Mouse (Mus musculus) midbrain, embryonic 11.5 days (tissue): ENCODE data around the gene Gm49368. TPM values are rescaled to one million over a fixed set of nuclear protein-coding genes. Genes with fewer than 3 reads are reported as not detected.

Experiments
- ATAC-seq: fragments of 200-750 bp; cut with Nextera tagmentation; 2 replicates; pipeline ENCODE4 v1.8.0; 2017; ENCODE audit warnings: moderate TSS enrichment, moderate library complexity; ENCODE audit not compliant: low FRiP score
- DNase-seq: peaks from one replicate; pipeline ENCODE4 v3.0.0; 2015; ENCODE audit warnings: low spot score; ENCODE audit errors: missing footprints
- H3K27ac ChIP-seq: fragments of 300-500 bp; sonication (generic); 2 replicates; pipeline ENCODE4 v1.5.1; 2014; ENCODE audit warnings: low read depth, low read length
- H3K27me3 ChIP-seq: fragments of 300-500 bp; sonication (generic); 2 replicates; pipeline ENCODE4 v1.6.1; 2014; ENCODE audit warnings: mild to moderate bottlenecking, low read length, moderate library complexity, mixed read lengths; ENCODE audit not compliant: control insufficient read depth, insufficient read depth
- H3K36me3 ChIP-seq: fragments of 300-500 bp; sonication (generic); 2 replicates; pipeline ENCODE4 v1.6.1; 2014; ENCODE audit warnings: mild to moderate bottlenecking, low read length, moderate library complexity, mixed read lengths; ENCODE audit not compliant: control insufficient read depth, insufficient read depth
- H3K4me1 ChIP-seq: fragments of 300-500 bp; sonication (generic); 2 replicates; pipeline ENCODE4 v1.6.1; 2014; ENCODE audit warnings: low read length; ENCODE audit not compliant: control insufficient read depth, insufficient read depth
- H3K4me2 ChIP-seq: fragments of 300-500 bp; sonication (generic); 2 replicates; pipeline ENCODE4 v1.6.1; 2014; ENCODE audit warnings: mild to moderate bottlenecking, moderate library complexity
- H3K4me3 ChIP-seq: fragments of 300-500 bp; sonication (generic); 2 replicates; pipeline ENCODE4 v1.5.1; 2014; ENCODE audit warnings: low read depth, low read length
- H3K9ac ChIP-seq: fragments of 300-500 bp; sonication (generic); 2 replicates; pipeline ENCODE4 v1.6.1; 2014; ENCODE audit warnings: low read length
- H3K9me3 ChIP-seq: fragments of 300-500 bp; sonication (generic); 2 replicates; pipeline ENCODE4 v1.6.1; 2016; ENCODE audit warnings: low read length; ENCODE audit not compliant: control insufficient read depth
- WGBS: fragments of 180-500 bp; shearing (Covaris S2); extraction: QIAGEN DNeasy Blood & Tissue Kit; methylation state at CpG from one replicate; pipeline ENCODE4 v1.1.7; 2014; 5-methylcytosine and 5-hydroxymethylcytosine counted together
- polyA plus RNA-seq: library from polyadenylated mRNA; unstranded; fragments of >200 nt; fragmentation: Nextera tagmentation; extraction: Ambion mirVana; gene quantifications from 2 replicates; pipeline ENCODE4 v1.2.1, GENCODE M21; 2014

Gene Gm49368
- polyA plus RNA-seq, 1 experiment from 2014 or later, result not detected

DNA sequence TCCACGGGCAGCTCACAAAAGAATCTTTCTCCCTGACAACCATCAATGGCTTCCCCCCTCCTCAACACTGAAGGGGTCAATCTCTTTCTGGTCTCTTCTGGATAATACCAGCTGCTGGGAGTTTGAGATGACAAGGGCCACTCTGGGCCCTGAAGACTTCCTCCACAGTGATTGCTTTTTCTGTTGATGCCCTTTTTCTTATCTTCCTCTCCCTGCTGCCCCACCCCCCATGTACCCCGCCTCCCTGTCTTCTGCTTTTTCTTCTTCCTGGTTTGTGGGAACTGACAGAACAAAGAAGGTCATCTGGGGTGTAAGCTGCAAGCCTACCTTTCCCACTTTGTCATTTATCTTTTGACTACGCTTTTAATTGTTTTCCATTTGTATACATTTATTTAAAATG, 5.4 kb downstream of the Gm49368 start:
- Histone ChIP-seq H3K4me1 (no peaks in the 10 kb centered on the region), H3K27ac (no peak overlapping the region), H3K36me3 (no peaks in the 10 kb centered on the region), H3K27me3 (no peaks in the 10 kb centered on the region), H3K9me3 (no peaks in the 10 kb centered on the region), H3K9ac (no peak overlapping the region), H3K4me2 (no peak overlapping the region), H3K4me3 (no peak overlapping the region)
- 55% methylated on average over 3 of the region's 3 CpGs for WGBS
- no peak for ATAC-seq
- no peak for DNase-seq

GRCm38 (mm10) chr7:128069844-128070243, 7.4 kb downstream of the Gm49368 start:
- ATAC-seq, result no peak
- H3K27ac ChIP-seq, result no peak overlapping the region
- no peaks in the 10 kb centered on the region for H3K36me3 ChIP-seq
- no peak overlapping the region for H3K9ac ChIP-seq
- no peaks in the 10 kb centered on the region for H3K27me3 ChIP-seq
- no peaks in the 10 kb centered on the region for H3K9me3 ChIP-seq
- no peak overlapping the region for H3K4me2 ChIP-seq
- DNase-seq, result no peak
- 82% methylated on average over 2 of the region's 2 CpGs for WGBS
- H3K4me1 ChIP-seq, result no peaks in the 10 kb centered on the region
- no peak overlapping the region for H3K4me3 ChIP-seq

GRCm38 (mm10) chr7:128071816-128072215, 9.3 kb downstream of the Gm49368 start:
- no peak overlapping the region for H3K4me2 ChIP-seq
- no peaks in the 10 kb centered on the region for H3K4me1 ChIP-seq
- H3K9me3 ChIP-seq, result no peaks in the 10 kb centered on the region
- H3K4me3 ChIP-seq, result no peak overlapping the region
- no peak overlapping the region for H3K9ac ChIP-seq
- H3K36me3 ChIP-seq, result no peaks in the 10 kb centered on the region
- no peaks in the 10 kb centered on the region for H3K27me3 ChIP-seq
- DNase-seq (no peak), ATAC-seq (no peak)
- no peak overlapping the region for H3K27ac ChIP-seq
- WGBS, result 87% methylated on average over 4 of the region's 4 CpGs

GRCm38 (mm10) chr7:128080012-128080411, 17.5 kb downstream of the Gm49368 start:
- no peaks in the 10 kb centered on the region for H3K4me1 ChIP-seq
- H3K4me2 ChIP-seq, result no peak overlapping the region
- no peaks in the 10 kb centered on the region for H3K9me3 ChIP-seq
- no peak overlapping the region for H3K27ac ChIP-seq
- H3K27me3 ChIP-seq, result no peaks in the 10 kb centered on the region
- 83% methylated on average over 8 of the region's 8 CpGs for WGBS
- H3K36me3 ChIP-seq, result no peaks in the 10 kb centered on the region
- H3K4me3 ChIP-seq, result no peak overlapping the region
- no peak for DNase-seq
- ATAC-seq, result no peak
- H3K9ac ChIP-seq, result no peak overlapping the region

DNA sequence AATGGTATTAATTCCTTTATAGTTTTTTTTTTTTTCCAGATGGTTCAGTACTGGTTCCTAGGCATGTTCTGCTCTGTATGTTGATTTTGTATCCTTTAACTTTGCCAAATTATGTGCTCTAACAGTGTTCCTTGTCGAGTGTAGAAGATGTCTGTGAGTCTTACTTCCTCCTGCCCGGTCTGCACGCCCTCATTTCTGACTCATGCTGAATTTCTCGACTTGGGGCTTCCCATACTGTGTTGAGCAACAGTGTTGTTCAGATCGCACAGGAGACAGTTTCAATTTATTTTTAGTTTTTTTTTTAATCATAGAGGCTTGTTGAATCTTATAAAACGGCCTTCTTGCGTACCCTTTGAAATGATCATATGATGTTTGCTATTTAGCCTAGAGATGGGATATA, 26.7 kb downstream of the Gm49368 start:
- ATAC-seq (no peak), DNase-seq (no peak)
- 81% methylated on average over 7 of the region's 7 CpGs for WGBS
- H3K27me3 ChIP-seq, result no peaks in the 10 kb centered on the region
- H3K4me2 ChIP-seq, result no peak overlapping the region
- no peak overlapping the region for H3K27ac ChIP-seq
- H3K9ac ChIP-seq, result no peak overlapping the region
- H3K4me3 ChIP-seq, result no peak overlapping the region
- H3K36me3 ChIP-seq, result no peaks in the 10 kb centered on the region
- H3K4me1 ChIP-seq, result no peaks in the 10 kb centered on the region
- no peaks in the 10 kb centered on the region for H3K9me3 ChIP-seq

- no peak for DNase-seq
- 86% methylated on average over 1 of the region's 1 CpGs for WGBS
- H3K27me3 ChIP-seq, result no peaks in the 10 kb centered on the region
Measured at GRCm38 (mm10) chr7:128098135-128098534, 35.7 kb downstream of the Gm49368 start.

GRCm38 (mm10) chr7:128100742-128101357, 38.4 kb downstream of the Gm49368 start:
- Histone ChIP-seq H3K27ac (no peak overlapping the region), H3K27me3 (no peaks in the 10 kb centered on the region), H3K9me3 (no peaks in the 10 kb centered on the region), H3K4me1 (no peaks in the 10 kb centered on the region), H3K4me3 (no peak overlapping the region), H3K9ac (no peak overlapping the region), H3K36me3 (no peaks in the 10 kb centered on the region), H3K4me2 (no peak overlapping the region)
- no peak for ATAC-seq
- DNase-seq, result no peak
- 79% methylated on average over 2 of the region's 2 CpGs for WGBS

More at GRCm38 (mm10) chr7:128098135-128098534, 35.7 kb downstream of the Gm49368 start:
- H3K4me1 ChIP-seq, result no peaks in the 10 kb centered on the region
- H3K27ac ChIP-seq, result no peak overlapping the region
- H3K36me3 ChIP-seq, result no peaks in the 10 kb centered on the region
- H3K9me3 ChIP-seq, result no peaks in the 10 kb centered on the region
- no peak for ATAC-seq
- no peak overlapping the region for H3K4me3 ChIP-seq
- H3K9ac ChIP-seq, result no peak overlapping the region
- H3K4me2 ChIP-seq, result no peak overlapping the region

DNA sequence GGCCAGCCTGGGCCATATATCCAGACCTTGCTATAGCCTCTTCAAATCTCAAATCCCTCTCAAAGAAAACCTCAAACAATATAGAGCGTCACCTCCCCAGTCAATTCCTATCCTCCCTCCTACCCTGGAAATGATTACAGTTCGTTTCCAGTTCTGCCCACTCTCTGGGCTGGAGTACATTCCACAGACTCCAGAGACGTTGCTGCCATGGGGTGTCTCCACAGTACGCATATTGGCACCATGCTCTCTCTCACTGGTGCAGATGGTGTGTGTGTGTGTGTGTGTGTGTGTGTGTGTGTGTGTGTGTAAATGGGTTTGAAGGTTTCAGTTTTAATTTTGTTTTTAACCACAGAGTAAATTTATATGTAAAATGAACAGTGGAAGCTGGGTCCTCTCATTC, 42.8 kb downstream of the Gm49368 start:
- no peak overlapping the region for H3K9ac ChIP-seq
- H3K9me3 ChIP-seq, result no peaks in the 10 kb centered on the region
- ATAC-seq, result no peak
- no peak overlapping the region for H3K4me3 ChIP-seq
- no peak overlapping the region for H3K27ac ChIP-seq
- no peak for DNase-seq
- H3K4me2 ChIP-seq, result no peak overlapping the region
- H3K36me3 ChIP-seq, result no peaks in the 10 kb centered on the region
- 68% methylated on average over 4 of the region's 4 CpGs for WGBS
- H3K4me1 ChIP-seq, result no peaks in the 10 kb centered on the region
- H3K27me3 ChIP-seq, result no peaks in the 10 kb centered on the region

DNA sequence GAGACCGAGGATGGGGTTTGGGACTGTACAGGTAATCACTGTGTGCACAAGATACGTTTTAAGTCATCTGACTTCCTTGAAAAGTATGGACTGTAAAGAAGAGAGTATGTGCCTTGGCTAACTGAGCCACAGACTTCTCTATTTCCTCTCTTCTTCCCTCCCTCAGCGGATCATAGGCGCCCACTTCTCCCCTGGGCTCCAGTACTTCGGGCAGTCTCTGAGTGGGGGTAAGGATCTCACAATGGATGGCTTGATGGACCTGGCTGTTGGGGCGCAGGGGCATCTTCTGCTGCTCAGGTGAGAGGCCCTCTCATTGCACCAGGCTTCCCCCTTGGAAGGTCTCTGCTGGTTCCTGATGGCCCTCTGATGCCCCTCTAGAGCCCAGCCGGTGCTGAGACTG, 45.0 kb downstream of the Gm49368 start:
- H3K9ac ChIP-seq, result no peak overlapping the region
- no peak overlapping the region for H3K27ac ChIP-seq
- H3K4me3 ChIP-seq, result no peak overlapping the region
- DNase-seq (no peak), ATAC-seq (no peak)
- H3K36me3 ChIP-seq, result no peaks in the 10 kb centered on the region
- no peaks in the 10 kb centered on the region for H3K4me1 ChIP-seq
- H3K27me3 ChIP-seq, result no peaks in the 10 kb centered on the region
- 90% methylated on average over 7 of the region's 7 CpGs for WGBS
- H3K9me3 ChIP-seq, result no peaks in the 10 kb centered on the region
- no peak overlapping the region for H3K4me2 ChIP-seq
